Mouse (Mus musculus) lung, postnatal 0 days (tissue): ENCODE measurements around the gene Mrpl4. TPM values are rescaled to one million over a fixed set of nuclear protein-coding genes. Genes with fewer than 3 reads are reported as not detected.

Source experiments
- ATAC-seq: fragments of 200-750 bp; cut with Nextera tagmentation; 2 replicates; pipeline ENCODE4 v1.8.0; 2017; ENCODE audit warnings: moderate library complexity
- DNase-seq: peaks from one replicate; pipeline ENCODE4 v3.0.0-alpha.2; 2016; ENCODE audit warnings: low spot score
- H3K27ac ChIP-seq: fragments of 300-500 bp; sonication (generic); 2 replicates; pipeline ENCODE4 v1.5.1; 2014; ENCODE audit warnings: antibody characterized with exemption, mild to moderate bottlenecking, low read length, mixed read lengths
- H3K27me3 ChIP-seq: fragments of 300-500 bp; sonication (generic); replicated peaks from 2 replicates; pipeline ENCODE4 v1.6.1; 2014; ENCODE audit warnings: low read length, mixed read lengths; ENCODE audit not compliant: insufficient read depth
- H3K36me3 ChIP-seq: fragments of 300-500 bp; sonication (generic); 2 replicates; pipeline ENCODE4 v1.6.1; 2014; ENCODE audit warnings: low read length, mixed read lengths; ENCODE audit not compliant: insufficient read depth
- H3K4me1 ChIP-seq: fragments of 300-500 bp; sonication (generic); 2 replicates; pipeline ENCODE4 v1.6.1; 2014; ENCODE audit warnings: antibody characterized with exemption, low read depth, low read length, mixed read lengths; ENCODE audit not compliant: insufficient read depth
- H3K4me2 ChIP-seq: fragments of 300-500 bp; sonication (generic); replicated peaks from 2 replicates; pipeline ENCODE4 v1.6.1; 2014; ENCODE audit warnings: low read depth, mild to moderate bottlenecking, low read length, moderate library complexity, mixed read lengths
- H3K4me3 ChIP-seq: fragments of 300-500 bp; sonication (generic); 2 replicates; pipeline ENCODE4 v1.5.1; 2014; ENCODE audit warnings: low read depth, low read length
- H3K9ac ChIP-seq: fragments of 300-500 bp; sonication (generic); replicated peaks from 2 replicates; pipeline ENCODE4 v1.6.1; 2014; ENCODE audit warnings: low read depth, mild to moderate bottlenecking
- H3K9me3 ChIP-seq: fragments of 300-500 bp; sonication (generic); 2 replicates; pipeline ENCODE4 v1.6.1; 2016; ENCODE audit warnings: low read length, mixed read lengths
- CTCF ChIP-seq: IDR thresholded peaks from 2 replicates; pipeline ENCODE4 v1.5.1; 2016; ENCODE audit warnings: antibody characterized with exemption, mild to moderate bottlenecking
- EP300 ChIP-seq: IDR thresholded peaks from 2 replicates; pipeline ENCODE4 v1.6.1; 2016; ENCODE audit warnings: antibody characterized with exemption, mild to moderate bottlenecking, control low read depth
- WGBS: fragments of 180-500 bp; shearing (Covaris S2); extraction: QIAGEN DNeasy Blood & Tissue Kit; methylation state at CpG from one replicate; pipeline ENCODE4 v1.1.7; 2014; 5-methylcytosine and 5-hydroxymethylcytosine counted together
- polyA plus RNA-seq: library from polyadenylated mRNA; unstranded; fragments of >200 nt; fragmentation: Nextera tagmentation; extraction: Ambion mirVana; gene quantifications from 2 replicates; pipeline ENCODE4 v1.2.1, GENCODE M21; 2015

Gene Mrpl4
- polyA plus RNA-seq, 1 experiment from 2014 or later = 125 TPM

DNA sequence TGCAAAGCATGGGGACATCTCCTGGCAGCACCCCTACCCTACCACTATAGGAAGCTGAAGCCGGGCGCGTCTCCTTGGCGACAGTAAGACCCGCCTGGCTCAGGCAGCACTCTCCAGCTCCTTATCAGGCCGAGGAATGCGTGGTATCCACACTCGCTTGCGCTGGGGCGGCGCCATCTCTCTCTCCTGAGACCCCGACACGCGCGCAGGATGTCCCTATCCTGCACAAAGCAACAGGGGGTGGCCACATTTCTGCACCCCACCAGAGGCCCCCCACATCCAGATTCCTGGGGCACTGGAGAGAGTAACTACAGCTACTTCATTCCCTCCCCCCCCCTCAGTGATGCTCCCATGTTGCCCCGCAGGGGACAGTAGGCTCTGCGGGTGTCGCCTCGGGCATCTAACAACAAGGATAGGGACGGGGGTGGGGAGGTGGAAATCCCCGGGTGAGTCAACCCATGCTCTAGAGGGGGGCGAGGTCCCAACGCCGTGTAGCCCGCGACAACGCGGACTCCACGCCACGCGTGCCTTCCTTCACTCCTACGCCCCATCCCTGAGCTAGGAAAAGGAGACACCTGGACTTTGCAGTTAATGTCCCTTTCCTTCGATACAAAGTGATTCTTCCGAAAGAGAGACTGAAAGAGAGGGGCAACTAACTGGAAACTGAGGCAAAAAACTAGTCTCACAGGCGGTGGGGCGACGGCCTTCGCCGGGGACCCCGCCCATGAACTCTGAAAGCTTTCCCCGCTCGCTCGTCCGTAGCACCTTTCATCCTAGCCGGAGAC, 26.9 kb upstream of the Mrpl4 start:
- under 1% methylated on average over 43 of the region's 45 CpGs for WGBS
- Histone ChIP-seq H3K4me2 (peak overlapping the region; percentile 83), H3K9me3 (no peaks in the 10 kb centered on the region), H3K36me3 (no peaks in the 10 kb centered on the region), H3K27me3 (no peaks in the 10 kb centered on the region), H3K4me1 (peaks cover 14% of the 10 kb centered on the region; the same call in 1 of the 2 replicates), H3K27ac (peak overlapping the region; percentile 96), H3K4me3 (peak overlapping the region; percentile 85), H3K9ac (peak overlapping the region; percentile 82)
- ATAC-seq (peak; percentile 51), DNase-seq (peak; percentile 89)
- TF ChIP-seq EP300 = 0 out of 2 replicates have a peak, but pooled peaks have one; percentile 4
- peak; percentile 3; the same call in 1 of the 2 replicates for TF ChIP-seq CTCF

DNA sequence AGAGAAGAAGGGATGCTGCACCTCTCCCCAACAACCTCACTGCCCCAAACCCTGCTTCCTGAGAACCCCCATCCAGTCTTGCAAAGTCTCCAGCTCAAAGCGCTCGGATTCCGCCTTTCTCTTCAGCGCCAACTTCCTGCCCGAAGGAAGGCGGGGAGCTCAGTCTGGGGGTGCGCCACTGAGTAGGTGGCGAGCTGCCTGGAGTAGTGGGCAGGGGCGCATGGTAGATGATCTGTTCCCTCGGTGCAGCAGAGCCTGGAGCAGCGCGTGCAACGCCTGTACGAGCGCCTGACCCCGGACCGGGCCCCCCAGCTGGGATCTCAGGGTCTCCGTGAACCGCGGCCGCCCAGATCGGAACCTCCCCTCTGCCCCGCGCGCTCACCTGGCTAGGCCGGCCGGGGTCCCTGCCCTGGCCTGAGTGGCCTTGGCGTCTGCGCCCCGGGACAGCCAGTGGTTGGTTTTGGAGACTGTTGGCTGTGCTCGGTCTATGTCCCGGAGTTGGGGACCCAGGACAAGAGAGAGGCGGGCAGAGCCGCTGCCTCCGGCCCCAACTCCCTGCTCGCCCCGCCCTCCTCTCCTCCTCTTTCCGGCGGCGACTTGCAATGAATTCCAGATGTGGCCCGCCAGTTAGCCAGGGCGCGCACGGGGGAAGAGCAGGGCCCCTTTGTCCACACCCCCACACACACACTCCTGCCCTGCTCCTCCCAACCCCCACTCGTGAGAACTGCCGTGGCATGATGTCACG, 26.1 kb upstream of the Mrpl4 start, which contains the start of gene S1pr2:
TSS of gene S1pr2 (minus strand) at position 566 of the 745 bp plus-strand sequence.
- no peaks in the 10 kb centered on the region for H3K9me3 ChIP-seq
- peaks cover 14% of the 10 kb centered on the region; the same call in 1 of the 2 replicates for H3K4me1 ChIP-seq
- DNase-seq (peak; percentile 96), ATAC-seq (peak; percentile 67)
- H3K9ac ChIP-seq = peak within 1 kb of the TSS; percentile 82
- peak within 1 kb of the TSS; percentile 96 for H3K27ac ChIP-seq
- peak within 1 kb of the TSS; percentile 83 for H3K4me2 ChIP-seq
- H3K27me3 ChIP-seq = no peaks in the 10 kb centered on the region
- no peak for TF ChIP-seq CTCF
- no peak for TF ChIP-seq EP300
- H3K4me3 ChIP-seq = peak within 1 kb of the TSS; percentile 85
- 0% methylated on average over 36 of the region's 47 CpGs for WGBS
- no peaks in the 10 kb centered on the region for H3K36me3 ChIP-seq

DNA sequence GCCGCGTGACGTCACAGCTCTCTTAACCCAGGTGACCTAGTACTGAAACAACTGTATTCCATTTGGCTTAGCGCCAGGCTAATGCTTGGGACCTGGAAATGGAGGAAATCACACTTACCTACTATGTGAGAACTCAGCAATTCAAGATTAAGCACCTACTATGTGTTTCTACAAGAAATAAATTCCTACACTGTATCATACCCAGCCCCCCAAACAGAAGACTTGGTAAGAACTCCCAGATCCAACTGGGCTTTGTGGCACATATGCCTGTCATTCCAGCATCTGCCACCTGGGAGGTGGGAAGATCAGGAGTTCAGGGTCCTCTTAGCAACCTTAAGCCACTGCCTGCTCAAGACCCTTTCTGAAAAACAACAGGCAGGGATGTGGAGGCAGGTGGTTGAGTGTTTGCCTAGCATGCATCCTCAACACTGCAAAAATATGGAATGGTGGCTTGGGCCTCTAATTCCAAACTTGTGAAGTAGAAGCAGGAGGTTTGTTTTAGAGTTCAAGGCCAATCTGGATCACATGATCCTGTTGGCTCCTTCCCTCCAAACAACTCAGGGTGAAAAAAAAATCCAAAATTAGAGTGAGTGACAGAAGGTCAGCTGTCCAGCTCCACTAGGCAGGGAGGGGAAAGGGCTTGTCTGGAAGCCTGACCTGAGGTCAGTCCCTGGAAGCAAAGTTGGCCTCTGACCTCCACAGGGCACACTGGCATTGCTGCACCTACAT, 25.4 kb upstream of the Mrpl4 start:
- 0% methylated on average over 4 of the region's 4 CpGs for WGBS
- no peaks in the 10 kb centered on the region for H3K9me3 ChIP-seq
- ATAC-seq = no peak
- no peaks in the 10 kb centered on the region for H3K36me3 ChIP-seq
- peak overlapping the region; percentile 83 for H3K4me2 ChIP-seq
- peaks cover 14% of the 10 kb centered on the region; the same call in 1 of the 2 replicates for H3K4me1 ChIP-seq
- no peak for DNase-seq
- H3K27ac ChIP-seq = peak overlapping the region; percentile 96
- H3K9ac ChIP-seq = no peak overlapping the region
- TF ChIP-seq EP300 = peak; percentile 58
- TF ChIP-seq CTCF = peak; percentile 41
- H3K4me3 ChIP-seq = peak overlapping the region; percentile 85
- H3K27me3 ChIP-seq = no peaks in the 10 kb centered on the region

DNA sequence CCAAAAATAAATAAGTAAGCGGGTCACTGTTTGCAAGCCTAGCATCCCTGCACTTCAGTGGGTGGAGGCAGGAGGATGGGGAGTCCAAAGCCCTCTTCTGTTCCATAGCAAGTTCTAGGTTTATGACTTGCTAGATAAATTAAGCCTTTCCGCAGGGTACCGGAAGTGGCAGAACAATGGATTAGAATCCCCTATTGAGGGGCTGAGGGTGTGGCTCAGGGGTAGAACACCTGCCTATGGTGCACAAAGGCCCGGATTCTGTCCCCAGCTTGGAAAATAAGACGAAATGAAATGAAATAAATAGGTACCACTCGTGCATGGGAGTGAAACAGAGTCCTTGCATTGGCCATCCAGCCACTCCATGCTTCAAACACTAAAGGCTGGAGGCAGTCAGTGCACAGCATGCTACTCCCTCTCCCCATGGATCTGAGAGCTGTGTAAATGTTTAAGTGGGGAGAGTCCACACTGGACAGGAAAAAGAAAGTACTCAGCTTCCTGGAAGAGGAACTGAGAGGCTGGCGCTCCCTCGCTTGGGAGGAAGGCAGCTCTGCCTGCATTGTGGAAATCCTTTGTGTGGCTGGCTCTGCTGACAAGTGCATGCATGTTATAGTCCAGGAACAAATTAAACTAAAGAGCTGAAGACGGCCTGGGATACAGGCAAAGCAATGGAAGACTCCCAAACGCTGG, 24.0 kb upstream of the Mrpl4 start:
- no peaks in the 10 kb centered on the region for H3K36me3 ChIP-seq
- 0 out of 2 replicates have a peak overlapping the region, but pooled peaks have one; percentile 9 for H3K4me2 ChIP-seq
- no peaks in the 10 kb centered on the region for H3K27me3 ChIP-seq
- WGBS = 29% methylated on average over 10 of the region's 10 CpGs
- TF ChIP-seq EP300 = no peak
- no peak for TF ChIP-seq CTCF
- H3K9ac ChIP-seq = no peak overlapping the region
- H3K4me3 ChIP-seq = no peak overlapping the region
- H3K4me1 ChIP-seq = peaks cover 20% of the 10 kb centered on the region; the same call in 1 of the 2 replicates
- H3K9me3 ChIP-seq = no peaks in the 10 kb centered on the region
- ATAC-seq (peak; percentile 15), DNase-seq (peak; percentile 75)
- H3K27ac ChIP-seq = peak overlapping the region; percentile 96

DNA sequence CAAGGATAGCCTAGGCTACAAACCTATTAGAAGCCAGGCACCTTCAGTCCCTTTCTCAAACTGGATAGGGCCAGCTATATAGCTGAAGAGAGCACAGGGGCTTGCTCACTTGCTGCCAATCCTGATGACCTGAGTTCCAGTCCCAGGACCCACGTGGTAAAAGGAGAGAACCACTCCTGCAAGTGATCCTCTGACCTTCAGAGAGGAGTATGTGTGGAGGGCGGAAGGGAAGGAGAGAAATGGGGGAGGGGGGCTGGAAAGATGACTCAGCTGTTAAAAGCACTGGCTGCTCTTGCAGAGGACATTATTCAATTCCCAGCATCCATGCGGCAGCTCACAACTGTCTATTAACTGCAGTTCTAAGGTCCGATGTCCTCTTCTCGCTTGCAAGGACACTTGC, 23.4 kb upstream of the Mrpl4 start:
- Histone ChIP-seq H3K27me3 (no peaks in the 10 kb centered on the region), H3K9me3 (no peaks in the 10 kb centered on the region), H3K9ac (no peak overlapping the region), H3K4me1 (peaks cover 16% of the 10 kb centered on the region; the same call in 1 of the 2 replicates), H3K36me3 (no peaks in the 10 kb centered on the region), H3K27ac (peak overlapping the region; percentile 96), H3K4me2 (no peak overlapping the region), H3K4me3 (no peak overlapping the region)
- ATAC-seq (no peak), DNase-seq (no peak)
- 53% methylated on average over 5 of the region's 5 CpGs for WGBS
- TF ChIP-seq EP300 (no peak), CTCF (no peak)
